Mouse (Mus musculus) heart, adult 8-10 months (tissue): ENCODE measurements around the gene Smtnl2. TPM values are rescaled to one million over a fixed set of nuclear protein-coding genes. Genes with fewer than 3 reads are reported as not detected.
A peak's percentile ranks its signal among the peaks of the same experiment; 100 is the strongest.
"Not testable (repeated sequence)": the region's sequence is repeated elsewhere in the genome, so short reads cannot be mapped to it uniquely, and the experiment has no call there.

Experiments used
- DNase-seq: peaks from one replicate; pipeline ENCODE4 v3.0.0; 2022; ENCODE audit warnings: low spot score
- total RNA-seq, 4 experiments: library from RNA; stranded (reverse); gene quantifications; 2 replicates each; pipeline ENCODE4 v1.2.4; 2022

Smtnl2 gene
- 10 to 100 TPM; 13.6 to 18.9 (median 16.5) TPM for total RNA-seq

- DNase-seq = peak; percentile 88
Observed at GRCm38 (mm10) chr11:72411093-72411921, at the start of gene Smtnl2. Smtnl2 (minus strand) TSS chr11:72411713.

- no peak for DNase-seq
Observed at GRCm38 (mm10) chr11:72458502-72458901, 47.0 kb upstream of the Smtnl2 start.

- peak; percentile 70 for DNase-seq
Observed at GRCm38 (mm10) chr11:72457995-72458496, 46.5 kb upstream of the Smtnl2 start.

- no peak for DNase-seq
Observed at GRCm38 (mm10) chr11:72455694-72456093, 44.2 kb upstream of the Smtnl2 start.

- no peak for DNase-seq
Observed at GRCm38 (mm10) chr11:72453105-72453953, 41.8 kb upstream of the Smtnl2 start.

GRCm38 (mm10) chr11:72452140-72452665, 40.7 kb upstream of the Smtnl2 start:
- no peak for DNase-seq

- no peak for DNase-seq
Observed at GRCm38 (mm10) chr11:72447475-72447874, 36.0 kb upstream of the Smtnl2 start.

- no peak for DNase-seq
Observed at GRCm38 (mm10) chr11:72446311-72447105, 35.0 kb upstream of the Smtnl2 start.

GRCm38 (mm10) chr11:72440965-72441664, 29.6 kb upstream of the Smtnl2 start, which contains the start of gene Mybbp1a:
Mybbp1a (plus strand) TSS chr11:72441355.
- peak; percentile 99 for DNase-seq

- not testable (repeated sequence) for DNase-seq
Observed at GRCm38 (mm10) chr11:72440597-72440964, 29.1 kb upstream of the Smtnl2 start.

GRCm38 (mm10) chr11:72438411-72438810, 26.9 kb upstream of the Smtnl2 start:
- no peak for DNase-seq

GRCm38 (mm10) chr11:72436756-72437650, 25.5 kb upstream of the Smtnl2 start:
- DNase-seq = no peak

- DNase-seq = no peak
Observed at GRCm38 (mm10) chr11:72436271-72436670, 24.8 kb upstream of the Smtnl2 start.

- no peak for DNase-seq
Observed at GRCm38 (mm10) chr11:72435694-72436045, 24.2 kb upstream of the Smtnl2 start.

- DNase-seq = no peak
Observed at GRCm38 (mm10) chr11:72434963-72435693, 23.6 kb upstream of the Smtnl2 start, which contains the start of gene Ggt6. Ggt6 (plus strand) TSS chr11:72435526.

- DNase-seq = not testable (repeated sequence)
Observed at GRCm38 (mm10) chr11:72430311-72431068, 19.0 kb upstream of the Smtnl2 start.

- peak; percentile 87 for DNase-seq
Observed at GRCm38 (mm10) chr11:72429288-72429690, 17.8 kb upstream of the Smtnl2 start.

GRCm38 (mm10) chr11:72428694-72429093, 17.2 kb upstream of the Smtnl2 start:
- DNase-seq = peak; percentile 90
